Mouse (Mus musculus) liver, embryonic 16.5 days (tissue): ENCODE measurements around the gene Irx4. TPM values are rescaled to one million over a fixed set of nuclear protein-coding genes. Genes with fewer than 3 reads are reported as not detected.

Source experiments
- ATAC-seq: fragments of 200-750 bp; cut with Nextera tagmentation; 2 replicates; pipeline ENCODE4 v1.8.0; 2017; ENCODE audit warnings: low read depth, mild to moderate bottlenecking, moderate number of reproducible peaks, moderate library complexity
- H3K27ac ChIP-seq: fragments of 300-500 bp; sonication (generic); 2 replicates; pipeline ENCODE4 v1.5.1; 2014; ENCODE audit warnings: mild to moderate bottlenecking, low read length
- H3K27me3 ChIP-seq: fragments of 300-500 bp; sonication (generic); 2 replicates; pipeline ENCODE4 v1.6.1; 2014; ENCODE audit warnings: low read depth, low read length, mixed read lengths; ENCODE audit not compliant: control insufficient read depth, insufficient read depth
- H3K36me3 ChIP-seq: fragments of 300-500 bp; sonication (generic); 2 replicates; pipeline ENCODE4 v1.6.1; 2014; ENCODE audit warnings: mild to moderate bottlenecking; ENCODE audit not compliant: control insufficient read depth, insufficient read depth
- H3K4me1 ChIP-seq: fragments of 300-500 bp; sonication (generic); 2 replicates; pipeline ENCODE4 v1.6.1; 2014; ENCODE audit warnings: low read depth, low read length, mixed read lengths; ENCODE audit not compliant: control insufficient read depth
- H3K4me2 ChIP-seq: fragments of 300-500 bp; sonication (generic); 2 replicates; pipeline ENCODE4 v1.6.1; 2014; ENCODE audit warnings: low read depth, low read length, mixed read lengths
- H3K4me3 ChIP-seq: fragments of 300-500 bp; sonication (generic); 2 replicates; pipeline ENCODE4 v1.5.1; 2014; ENCODE audit warnings: low read depth, mild to moderate bottlenecking, low read length
- H3K9ac ChIP-seq: fragments of 300-500 bp; sonication (generic); 2 replicates; pipeline ENCODE4 v1.6.1; 2014; ENCODE audit warnings: low read depth, low read length
- H3K9me3 ChIP-seq: fragments of 300-500 bp; sonication (generic); replicated peaks from 2 replicates; pipeline ENCODE4 v1.6.1; 2016; ENCODE audit warnings: low read length; ENCODE audit not compliant: control insufficient read depth
- WGBS: fragments of 180-500 bp; shearing (Covaris S2); extraction: QIAGEN DNeasy Blood & Tissue Kit; methylation state at CpG from one replicate; pipeline ENCODE4 v1.1.7; 2014; ENCODE audit not compliant: insufficient replicate concordance; 5-methylcytosine and 5-hydroxymethylcytosine counted together
- polyA plus RNA-seq: library from polyadenylated mRNA; unstranded; fragments of >200 nt; fragmentation: Nextera tagmentation; extraction: Ambion mirVana; gene quantifications from 2 replicates; pipeline ENCODE4 v1.2.1, GENCODE M21; 2015

Gene Irx4
- polyA plus RNA-seq, 1 experiment from 2014 or later, result not detected

DNA sequence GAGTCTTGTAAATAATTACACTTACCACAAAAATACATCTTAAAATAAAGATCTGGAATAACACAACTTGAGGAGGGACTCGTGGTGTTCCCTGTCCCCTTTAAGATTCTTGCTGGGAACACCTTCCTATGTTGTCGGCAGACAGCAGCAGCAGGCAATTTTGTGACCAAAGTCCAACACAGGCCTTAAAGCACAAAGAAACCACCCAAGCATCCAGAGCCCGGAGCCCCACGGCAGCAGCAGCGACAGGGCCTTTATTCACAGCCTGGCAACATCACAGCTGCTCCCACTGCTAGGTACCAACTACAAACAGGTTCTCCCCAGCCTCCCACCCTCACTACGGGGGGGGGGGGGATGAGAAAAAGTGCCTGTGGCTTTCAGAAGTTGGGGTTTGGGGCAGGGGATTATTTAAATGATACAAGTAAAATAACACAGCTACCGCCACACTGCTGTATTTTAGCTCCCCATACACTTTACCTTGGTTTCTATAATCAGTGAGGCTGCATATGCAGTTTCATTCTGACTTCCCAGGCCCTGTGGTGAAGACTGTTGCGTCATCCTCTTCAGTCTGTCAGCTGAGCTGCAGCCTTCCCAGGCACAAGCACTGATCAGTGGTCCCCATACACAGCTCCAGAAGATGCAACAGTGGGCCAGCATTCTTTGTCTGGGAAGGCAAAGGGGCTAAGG is 45.3 kb downstream of the Irx4 start:
- no peak for ATAC-seq
- 47% methylated on average over 8 of the region's 8 CpGs for WGBS

DNA sequence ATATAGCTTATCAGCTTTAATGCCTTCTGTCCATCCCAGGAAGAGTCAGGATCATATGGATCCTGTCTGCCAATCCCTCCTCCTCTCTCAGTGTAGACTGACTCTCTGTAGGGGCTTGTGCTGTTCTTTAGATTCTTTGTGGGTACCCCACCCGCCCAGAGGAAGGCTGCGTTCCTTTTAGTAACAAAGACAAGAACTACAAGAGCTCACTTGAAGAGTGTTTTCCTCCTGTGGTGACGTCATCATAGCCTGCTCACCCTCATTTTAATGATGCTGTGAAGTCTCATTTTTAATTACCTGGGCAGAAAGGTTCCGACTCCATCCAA is 45.8 kb downstream of the Irx4 start:
- Histone ChIP-seq H3K9ac (no peak overlapping the region), H3K4me3 (no peak overlapping the region), H3K27ac (no peak overlapping the region), H3K4me2 (no peak overlapping the region), H3K4me1 (no peaks in the 10 kb centered on the region), H3K9me3 (no peaks in the 10 kb centered on the region), H3K36me3 (no peaks in the 10 kb centered on the region), H3K27me3 (no peaks in the 10 kb centered on the region; the same call in 1 of the 2 replicates)
- ATAC-seq, result no peak
- WGBS, result 58% methylated on average over 4 of the region's 4 CpGs

More for the DNA sequence above, 45.3 kb downstream of the Irx4 start:
- Histone ChIP-seq H3K9me3 (no peaks in the 10 kb centered on the region), H3K27ac (no peak overlapping the region), H3K4me1 (no peaks in the 10 kb centered on the region), H3K27me3 (no peaks in the 10 kb centered on the region; the same call in 1 of the 2 replicates), H3K9ac (no peak overlapping the region), H3K36me3 (no peaks in the 10 kb centered on the region), H3K4me3 (no peak overlapping the region), H3K4me2 (no peak overlapping the region)

DNA sequence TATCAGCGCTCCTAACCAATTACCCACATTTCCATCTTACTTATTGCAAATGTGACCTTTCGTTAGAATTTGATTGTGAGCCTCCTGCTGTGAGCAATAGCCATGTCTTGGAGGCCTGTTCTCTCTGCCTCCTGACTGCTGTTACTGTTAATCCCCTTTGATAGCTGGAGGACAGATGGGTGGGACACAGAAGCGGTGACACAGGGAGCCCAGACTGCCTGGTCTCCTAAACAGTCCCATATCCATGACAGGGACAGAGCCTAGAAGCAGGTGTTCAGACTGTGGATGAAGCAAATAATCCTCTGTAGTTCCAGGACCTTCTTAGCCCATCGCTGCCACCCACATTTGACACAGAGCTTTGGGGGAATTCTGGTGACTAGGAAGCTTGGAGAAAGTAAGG is 46.2 kb downstream of the Irx4 start:
- no peaks in the 10 kb centered on the region for H3K36me3 ChIP-seq
- 62% methylated on average over 4 of the region's 4 CpGs for WGBS
- no peaks in the 10 kb centered on the region for H3K9me3 ChIP-seq
- no peak overlapping the region for H3K4me2 ChIP-seq
- no peak overlapping the region for H3K27ac ChIP-seq
- H3K27me3 ChIP-seq, result no peaks in the 10 kb centered on the region; the same call in 1 of the 2 replicates
- no peak for ATAC-seq
- H3K4me1 ChIP-seq, result no peaks in the 10 kb centered on the region
- H3K9ac ChIP-seq, result no peak overlapping the region
- H3K4me3 ChIP-seq, result no peak overlapping the region

DNA sequence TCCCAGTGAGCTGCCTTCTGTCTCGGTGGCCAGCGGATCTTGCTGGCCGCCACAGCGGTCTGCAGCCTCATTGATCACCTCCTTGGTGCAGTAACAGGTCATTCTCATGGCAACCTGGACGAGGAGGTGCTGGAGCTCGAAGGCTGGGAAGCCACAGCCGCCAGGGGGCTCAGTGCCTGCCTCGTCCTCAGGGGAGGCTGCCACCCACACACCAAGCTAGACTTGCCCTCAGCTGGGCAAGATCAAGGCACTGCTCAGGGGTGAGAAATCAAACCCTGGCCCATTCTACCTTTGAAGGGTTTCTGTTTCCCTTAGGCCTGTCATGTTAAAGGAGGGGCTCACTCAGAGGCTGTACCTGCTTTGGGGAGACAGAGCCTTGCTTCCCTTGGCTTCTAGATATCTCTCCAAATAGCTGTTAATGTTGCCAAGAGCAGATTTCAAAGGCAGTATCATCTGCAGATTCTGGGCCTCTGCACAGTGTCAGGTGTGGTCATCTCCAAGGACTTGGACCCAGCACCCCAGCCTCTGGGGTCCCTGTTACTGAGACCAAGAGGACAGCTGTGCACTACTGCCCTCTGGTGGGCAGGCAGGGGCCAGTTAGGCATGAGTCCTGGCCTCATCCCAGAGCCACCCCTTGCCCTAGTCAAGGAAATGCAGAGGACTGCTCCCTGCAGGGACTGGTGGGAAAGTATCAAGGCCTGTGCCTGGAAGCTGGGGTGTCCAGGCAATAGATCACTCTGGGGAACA is 50.1 kb downstream of the Irx4 start:
- Histone ChIP-seq H3K27ac (no peak overlapping the region), H3K9ac (no peak overlapping the region), H3K36me3 (no peaks in the 10 kb centered on the region), H3K4me2 (no peak overlapping the region), H3K4me3 (no peak overlapping the region), H3K4me1 (no peaks in the 10 kb centered on the region), H3K27me3 (no peaks in the 10 kb centered on the region; the same call in 1 of the 2 replicates), H3K9me3 (no peaks in the 10 kb centered on the region)
- 25% methylated on average over 8 of the region's 8 CpGs for WGBS
- no peak for ATAC-seq

Other genes starting within 250 kb of the Irx4 start
- gene Mrpl36, start 68.0 kb downstream of the Irx4 start, polyA plus RNA-seq, result 57.9 and 62.4 TPM in 2 replicates
- gene Ndufs6, start 68.1 kb downstream of the Irx4 start, polyA plus RNA-seq, result 224 and 225 TPM in 2 replicates
- gene Lpcat1, start 206.7 kb downstream of the Irx4 start, polyA plus RNA-seq, result 59.4 and 64.7 TPM in 2 replicates